Mouse (Mus musculus): ENCODE results near the gene Apol7a.

Gene Apol7a

DNA sequence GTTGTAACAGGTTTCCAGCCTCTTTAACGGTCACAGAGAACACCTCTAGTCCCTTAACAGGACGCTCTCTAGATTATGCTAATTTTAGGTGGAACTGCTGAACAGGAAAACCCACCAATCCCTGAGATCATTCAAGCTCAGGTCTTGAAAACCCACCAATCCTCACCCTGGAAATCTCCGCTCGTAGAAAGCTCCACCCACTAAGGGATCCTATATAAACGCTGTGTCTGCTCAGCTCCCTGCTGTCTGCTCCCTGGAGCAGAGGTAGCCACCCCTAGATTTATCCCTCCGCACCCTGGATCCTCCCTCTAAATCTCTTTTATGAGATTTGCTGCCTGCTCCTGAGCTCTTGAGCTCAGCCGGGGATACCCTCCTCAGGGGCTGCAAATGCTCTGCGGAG lies 28.3 kb downstream of the Apol7a start:
- DNase-seq = no peak

DNA sequence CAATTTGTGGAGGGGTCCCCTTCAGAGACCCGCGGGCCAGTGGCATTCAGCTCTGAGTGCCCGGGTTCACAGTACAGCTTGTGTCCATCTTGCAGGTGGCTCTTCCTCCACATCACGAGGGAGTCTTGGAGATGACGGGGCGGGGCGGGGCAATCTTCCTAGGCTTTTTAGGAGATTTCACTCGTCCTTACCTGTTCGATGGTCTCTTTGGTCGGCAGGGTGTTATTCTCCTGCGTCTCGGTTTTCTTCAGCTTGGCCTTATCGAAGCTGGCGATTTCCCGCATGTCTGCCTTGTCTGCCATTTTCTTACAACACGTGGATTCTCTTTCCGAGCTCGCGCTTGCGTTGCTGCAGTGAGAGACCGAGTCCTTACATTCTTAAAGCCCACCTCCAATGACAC lies 28.9 kb downstream of the Apol7a start:
- no peak for DNase-seq

DNA sequence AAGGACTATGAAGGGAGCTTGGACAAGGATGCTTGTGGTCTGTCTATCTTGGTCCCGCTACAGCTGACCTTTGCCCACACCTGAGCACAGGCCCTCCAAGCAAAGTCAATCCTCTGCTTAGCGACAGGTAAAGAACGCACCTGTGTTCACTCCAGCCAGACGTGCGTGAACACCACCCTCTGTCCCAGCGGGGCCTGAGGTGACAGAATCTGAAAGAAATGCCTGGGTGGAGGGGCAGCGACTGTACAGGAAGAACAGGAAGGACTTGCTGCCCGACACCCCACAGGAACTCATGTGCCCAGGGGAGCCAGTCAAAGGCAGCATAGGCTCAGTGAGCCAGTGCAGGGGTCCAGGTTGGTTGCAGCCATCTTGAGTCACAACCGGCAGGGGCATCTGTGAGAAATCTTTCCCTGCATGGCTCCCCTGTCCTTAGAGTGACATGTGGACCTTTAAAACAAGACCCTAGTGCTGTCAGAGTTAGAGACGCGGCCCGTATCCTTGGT lies 30.0 kb downstream of the Apol7a start:
- DNase-seq = no peak

DNA sequence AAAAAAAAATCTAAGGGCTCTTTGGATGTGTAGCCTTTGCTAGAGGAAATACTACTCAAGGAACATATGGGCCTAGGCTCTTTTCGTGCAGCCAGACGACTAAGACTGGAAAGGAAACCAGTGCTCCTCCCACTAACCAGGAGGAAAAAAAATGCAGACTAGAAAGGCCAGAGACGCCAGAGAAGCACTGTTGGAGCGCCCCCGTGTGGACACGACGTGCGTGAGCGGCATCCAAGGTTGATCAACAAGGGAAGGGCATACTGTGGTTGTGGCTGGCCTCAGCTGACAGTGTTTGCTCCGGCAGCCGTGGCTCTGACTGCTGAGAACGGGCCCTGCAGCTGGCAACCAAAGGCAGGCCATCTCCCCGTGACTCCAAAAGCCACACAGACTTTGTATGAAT lies 30.8 kb downstream of the Apol7a start:
- peak; percentile 87 for DNase-seq

DNA sequence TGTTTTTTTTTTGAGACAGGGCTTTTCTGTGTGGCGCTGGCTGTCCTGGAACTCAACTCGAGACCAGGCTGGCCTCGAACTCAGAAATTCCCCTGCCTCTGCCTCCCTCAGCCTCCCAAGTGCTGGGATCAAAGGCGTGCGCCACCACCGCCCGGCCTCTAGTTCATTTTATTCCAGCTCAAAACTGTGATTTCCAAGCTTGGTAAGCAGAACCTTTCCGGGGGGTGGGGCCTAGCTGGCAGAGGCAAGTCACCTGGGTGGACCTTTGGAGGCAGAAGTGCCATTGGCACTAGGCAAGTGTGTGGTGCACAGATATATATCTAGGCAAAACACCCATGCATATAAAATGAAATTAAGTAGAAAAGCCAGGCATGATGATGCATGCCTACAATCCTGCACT lies 31.4 kb downstream of the Apol7a start:
- no peak for DNase-seq

DNA sequence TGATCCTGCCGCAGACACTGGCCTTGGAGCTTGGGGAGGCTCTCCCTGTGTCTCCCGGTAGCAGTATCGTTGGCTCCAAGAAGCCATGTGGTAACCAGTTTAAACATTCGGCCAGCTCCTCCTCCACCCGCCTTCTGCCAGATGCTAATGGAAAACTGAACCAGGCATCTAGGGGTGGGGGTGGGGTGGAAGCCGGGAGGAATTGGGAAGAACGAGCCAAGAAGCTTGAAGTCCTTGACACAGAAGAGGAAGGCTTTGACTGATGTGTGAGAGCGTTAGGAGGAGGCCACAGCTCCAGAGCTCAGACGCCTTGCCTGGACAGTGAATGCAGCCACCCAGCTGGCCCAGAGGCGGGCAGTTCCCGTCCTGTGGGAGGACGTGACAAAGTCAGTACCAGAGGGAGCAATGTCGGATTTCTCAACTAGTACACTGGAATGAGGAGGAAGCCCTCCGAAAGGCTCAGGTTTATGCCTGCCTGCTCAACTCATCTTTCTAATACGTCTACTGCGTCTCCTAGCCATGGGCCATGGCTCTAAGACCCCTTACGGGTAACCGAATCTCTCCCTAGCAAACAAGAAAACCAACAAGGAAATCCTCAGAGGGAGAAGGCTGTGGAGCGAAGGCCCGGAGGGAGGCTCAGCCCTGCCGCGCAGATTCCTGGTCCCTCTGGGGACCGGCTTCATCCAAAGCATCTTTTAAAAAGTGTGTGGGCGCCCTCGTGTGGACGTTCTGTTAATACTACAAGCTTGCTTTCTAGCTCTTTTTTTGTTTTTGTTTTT lies 32.0 kb downstream of the Apol7a start:
- DNase-seq = peak; percentile 44

DNA sequence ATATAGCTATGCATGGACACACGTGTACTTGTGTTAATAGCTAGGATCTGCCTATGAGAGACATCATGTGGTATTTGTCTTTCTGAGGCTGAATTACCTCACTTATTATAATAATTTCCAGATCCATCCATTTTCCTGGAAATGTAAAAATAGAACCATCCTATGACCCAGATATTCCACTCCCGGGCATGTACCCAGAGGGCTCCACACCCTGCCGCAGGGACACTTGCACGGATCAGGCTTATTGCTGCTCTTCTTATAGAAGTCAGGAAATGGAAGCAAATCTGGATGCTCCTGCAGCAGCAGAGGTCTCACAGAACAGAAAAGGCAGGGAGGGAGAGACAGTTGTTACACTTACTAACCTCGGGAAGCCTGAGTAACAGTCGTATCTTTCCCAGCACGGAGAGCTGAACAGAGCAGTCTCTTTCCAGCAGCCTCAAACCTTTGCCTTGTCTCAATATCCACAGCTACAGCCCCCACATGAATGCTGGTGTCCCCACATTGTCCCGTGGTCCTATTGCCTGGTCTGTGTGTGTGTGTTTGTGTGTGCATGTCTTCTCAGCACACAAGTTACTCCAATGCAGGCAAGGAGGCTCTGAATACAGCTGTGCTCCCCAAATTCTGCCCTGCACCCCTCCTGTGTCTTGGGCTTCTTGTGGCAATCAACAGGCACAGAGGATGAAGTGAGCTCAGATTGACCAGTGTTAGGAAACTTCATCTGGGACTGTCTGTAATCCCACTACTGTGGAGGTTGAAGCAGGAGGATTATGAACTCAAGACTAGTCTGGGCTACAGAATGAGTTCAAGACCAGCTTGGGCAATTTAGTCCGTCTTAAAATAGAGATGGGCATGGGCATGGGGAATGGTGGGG lies 33.0 kb downstream of the Apol7a start:
- no peak for DNase-seq

DNA sequence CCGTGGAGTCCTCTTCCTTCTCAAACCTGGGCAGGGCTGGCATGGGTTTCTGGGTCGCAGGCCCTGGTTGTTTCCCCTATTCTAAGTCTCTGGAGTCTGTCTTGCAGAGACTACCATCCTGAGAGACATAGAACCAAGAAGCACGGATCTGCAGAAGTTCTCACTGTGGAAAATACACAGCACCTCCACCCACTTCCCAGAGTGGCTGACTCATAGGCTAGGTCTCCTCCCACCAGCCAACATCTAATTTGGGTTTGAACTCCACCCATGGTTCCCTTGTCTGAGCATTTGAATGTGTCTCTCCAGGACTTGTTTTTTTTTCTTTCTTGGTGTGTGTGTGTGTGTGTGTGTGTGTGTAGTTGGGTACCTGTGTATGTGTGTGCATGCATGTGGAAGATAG lies 34.9 kb downstream of the Apol7a start:
- no peak for DNase-seq

DNA sequence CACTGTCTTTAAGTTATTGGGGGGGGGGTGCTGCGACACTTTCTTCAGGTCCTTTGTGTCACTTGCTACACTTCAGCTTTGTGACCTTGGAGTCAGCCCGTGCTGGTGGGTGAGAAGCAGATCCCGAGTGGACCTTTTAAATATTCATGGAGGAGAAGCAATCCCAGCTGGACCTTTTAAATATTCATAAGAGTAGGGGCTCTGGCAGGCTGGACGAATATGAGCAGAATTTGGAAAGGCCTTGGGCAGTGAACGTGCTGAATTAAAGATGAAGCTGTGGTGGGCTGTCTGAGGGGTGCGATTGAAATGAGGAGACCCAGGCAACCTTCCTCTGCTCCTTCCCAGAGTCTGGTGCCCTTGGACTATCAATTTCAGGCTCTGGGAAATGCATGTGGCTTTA lies 35.3 kb downstream of the Apol7a start:
- no peak for DNase-seq

DNA sequence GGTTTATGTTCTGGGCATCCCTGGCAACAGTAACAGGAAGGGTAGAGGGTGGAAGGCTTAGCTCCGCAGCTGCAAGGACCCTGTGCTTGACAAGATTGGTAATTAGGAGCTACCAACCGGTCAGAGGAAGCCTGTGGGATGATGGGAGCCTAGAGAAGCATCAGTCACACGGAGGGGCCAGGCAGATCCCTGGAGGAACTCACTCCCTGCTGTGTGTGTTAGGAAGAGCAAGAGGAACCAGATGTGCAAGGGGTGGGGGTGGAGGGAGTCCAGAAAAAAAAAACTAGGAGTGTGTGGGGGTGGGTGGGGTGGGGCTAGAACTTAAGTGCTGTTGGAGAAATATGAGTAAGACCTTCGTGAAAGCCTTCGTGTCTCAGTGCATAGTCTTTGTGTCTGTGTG lies 36.0 kb downstream of the Apol7a start:
- no peak for DNase-seq

DNA sequence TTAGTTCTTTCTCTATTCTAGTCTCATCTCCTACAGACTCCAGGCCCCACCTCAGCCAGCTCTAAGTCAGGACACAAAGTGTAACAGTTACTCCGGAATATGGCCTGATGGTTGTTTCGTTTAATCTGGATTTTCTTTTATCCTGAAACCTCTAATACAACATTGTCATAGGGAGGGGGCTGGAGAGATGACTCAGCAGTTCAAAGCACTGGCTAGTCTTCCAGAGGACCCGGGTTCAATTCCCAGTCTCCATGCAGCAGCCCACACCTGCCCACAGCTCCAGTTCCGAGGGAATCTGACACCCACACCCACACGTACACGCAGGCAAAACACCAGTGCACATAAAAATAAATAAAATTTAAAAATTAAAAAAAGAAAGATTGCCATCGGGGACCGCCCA lies 39.0 kb downstream of the Apol7a start:
- no peak for DNase-seq

DNA sequence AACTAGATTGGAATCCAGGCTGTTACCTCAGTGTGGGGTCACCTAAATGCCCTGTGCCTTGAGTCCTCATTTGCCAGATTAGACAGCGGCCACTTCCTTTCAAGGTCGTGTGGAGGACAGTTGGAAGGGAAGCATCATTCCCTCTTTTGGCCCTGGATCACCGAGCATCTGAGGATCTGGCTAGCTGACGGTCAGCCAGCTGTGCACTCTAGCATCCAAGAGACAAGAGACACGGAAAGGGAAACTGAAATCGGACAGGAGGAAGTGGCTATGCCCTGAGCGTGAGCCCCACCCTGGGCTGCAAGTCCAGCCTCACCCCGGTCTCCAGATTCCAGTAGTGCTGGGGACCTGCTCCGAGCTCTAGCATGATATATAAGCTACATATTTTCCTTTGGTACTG lies 39.4 kb downstream of the Apol7a start:
- DNase-seq = no peak

DNA sequence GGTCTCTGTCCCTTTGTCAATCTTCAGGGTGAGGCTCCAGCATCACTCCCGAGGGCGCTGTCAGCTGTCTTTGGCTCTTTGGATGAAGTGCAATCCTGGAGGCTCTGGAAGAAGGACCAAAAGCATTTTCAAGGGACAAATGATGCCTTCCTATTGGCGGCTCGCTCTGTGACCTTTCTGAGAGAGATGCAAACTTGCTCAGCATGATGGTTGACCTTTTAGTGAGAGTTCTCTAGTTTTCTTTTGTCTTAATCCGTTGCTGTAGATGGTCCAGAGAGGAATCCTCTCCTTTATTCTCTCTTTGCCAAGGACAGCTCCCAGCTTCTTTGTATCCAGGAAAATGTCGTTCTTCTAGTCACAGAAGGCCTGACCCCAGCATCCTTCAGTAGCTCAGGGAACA lies 39.8 kb downstream of the Apol7a start:
- DNase-seq = no peak

DNA sequence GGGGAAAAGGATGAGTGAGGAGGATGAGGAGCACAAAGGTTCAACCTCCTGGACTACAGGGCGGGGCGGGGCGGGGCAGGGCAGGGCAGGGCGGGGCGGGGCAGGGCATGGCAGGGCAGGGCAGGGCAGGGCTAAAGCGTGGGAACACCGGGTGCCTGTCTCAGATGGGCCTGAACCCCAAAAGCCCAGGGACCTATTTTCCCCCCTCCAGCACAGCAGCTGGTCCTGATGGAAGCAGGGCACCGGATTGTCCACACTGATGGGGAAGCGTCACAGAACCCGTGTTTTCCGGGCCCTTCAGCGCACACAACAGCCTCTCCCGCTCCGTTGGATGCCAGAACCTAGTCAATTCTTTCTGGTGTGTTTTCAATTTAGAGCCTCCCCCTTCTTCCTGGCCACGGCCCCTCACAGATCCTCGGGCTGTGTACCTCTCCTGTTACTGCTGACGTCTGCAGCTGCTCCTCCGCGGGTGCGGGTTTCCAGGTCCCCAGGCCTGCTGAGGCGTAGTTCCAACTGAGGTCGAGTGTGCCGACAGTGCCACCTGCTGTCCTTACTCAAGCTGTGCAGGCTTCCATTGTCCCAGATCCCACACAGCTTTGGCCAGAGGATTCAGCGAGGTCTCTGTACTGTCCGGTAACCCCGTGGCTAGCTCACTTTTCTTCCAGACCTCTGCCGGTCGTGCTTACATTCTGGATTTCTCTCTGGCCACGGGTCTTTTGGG lies 40.4 kb downstream of the Apol7a start:
- DNase-seq = peak; percentile 59

DNA sequence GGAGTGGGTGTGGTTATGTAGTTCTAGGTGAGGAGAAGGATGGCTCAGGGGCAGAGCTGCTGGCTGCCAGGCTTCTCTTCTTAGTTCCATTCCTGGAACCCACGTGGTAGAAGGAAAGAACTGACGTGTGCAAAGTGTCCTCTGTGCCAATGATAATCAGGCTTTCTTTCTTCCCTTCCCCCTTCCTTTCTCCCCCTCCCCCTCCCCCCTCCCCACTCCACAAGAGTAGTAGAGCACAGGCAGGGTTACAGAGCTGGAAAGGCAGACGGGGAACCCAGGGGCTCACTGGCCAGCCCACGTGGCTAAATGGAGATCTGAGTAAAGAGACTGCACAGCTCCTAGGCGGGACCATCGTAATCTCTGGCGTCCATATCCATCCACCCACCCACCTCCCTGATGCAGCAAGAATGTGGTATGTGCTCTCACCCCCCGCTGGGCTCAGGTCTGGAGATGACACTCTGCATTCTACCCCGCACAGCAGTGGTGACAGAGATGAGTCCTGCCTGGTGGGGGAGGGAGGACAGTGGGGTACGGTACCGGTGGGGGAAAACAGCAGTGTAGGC lies 42.6 kb downstream of the Apol7a start:
- no peak for DNase-seq

DNA sequence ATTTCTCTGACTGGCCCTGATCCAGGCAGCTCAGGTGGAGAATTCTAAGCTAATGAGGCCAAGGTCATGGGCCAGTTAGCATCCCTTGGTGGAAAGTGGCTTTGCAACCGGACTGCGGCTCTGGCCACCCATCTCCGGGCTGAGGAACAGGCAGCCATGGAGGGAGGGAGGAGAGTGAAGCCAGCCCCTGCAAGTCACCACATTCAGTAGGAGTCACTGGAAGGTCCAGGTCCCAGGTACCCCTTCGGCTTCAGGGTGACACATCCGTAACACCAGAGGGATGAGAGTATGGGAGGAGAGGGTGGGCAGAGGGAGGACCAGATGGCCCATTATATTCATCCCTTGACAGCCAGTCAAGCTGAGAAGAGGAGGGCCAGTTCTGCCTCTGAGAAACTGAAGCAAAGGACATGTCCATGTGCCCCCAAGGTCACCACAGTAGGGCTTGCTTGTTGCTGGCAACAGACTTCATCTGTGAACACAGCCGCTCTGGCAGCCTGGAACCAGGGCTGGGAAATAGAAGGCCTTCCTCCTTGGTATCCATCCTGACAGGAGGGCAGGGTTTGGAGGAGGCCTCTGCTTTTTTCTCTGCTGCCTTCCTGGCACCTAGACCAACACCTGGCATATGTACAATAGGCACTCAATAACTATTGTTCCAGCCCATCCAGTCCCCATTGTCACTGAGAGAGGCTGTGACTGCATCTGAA lies 43.9 kb downstream of the Apol7a start:
- no peak for DNase-seq

DNA sequence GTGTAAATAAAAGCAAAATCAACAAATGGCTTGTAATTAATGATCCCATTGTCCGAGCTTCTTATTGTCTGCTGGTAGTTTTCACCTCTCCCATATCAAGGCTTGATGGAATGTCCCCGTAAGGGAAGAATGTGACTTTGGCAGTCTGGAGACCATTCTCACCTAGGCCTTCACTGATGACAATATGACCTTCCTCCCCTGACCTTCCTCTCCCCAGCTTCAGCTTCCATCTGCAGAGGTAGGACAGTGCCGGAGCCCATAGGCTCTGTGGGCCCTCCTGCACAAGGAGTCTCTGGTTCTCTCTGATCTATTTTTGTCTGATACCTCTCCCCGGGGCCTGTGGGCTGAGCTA lies 44.4 kb downstream of the Apol7a start:
- no peak for DNase-seq

DNA sequence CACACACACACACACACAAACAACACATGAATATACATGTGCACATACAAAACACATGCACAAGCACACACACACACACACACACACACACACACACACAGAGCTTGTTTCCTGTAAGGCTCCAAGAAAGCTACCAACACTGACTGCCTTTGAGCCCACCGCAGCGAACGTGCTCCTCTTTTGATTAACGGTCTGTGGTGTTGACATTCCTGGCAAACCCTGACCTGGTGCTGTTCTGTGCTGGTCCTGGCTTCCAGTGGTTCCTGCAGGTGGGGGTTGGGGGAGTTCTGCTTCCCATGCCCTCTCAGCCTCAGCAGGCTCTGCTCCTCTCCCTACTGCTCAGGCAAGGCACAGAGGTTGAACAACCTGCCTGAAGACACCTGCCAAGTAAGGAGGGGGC lies 45.1 kb downstream of the Apol7a start:
- no peak for DNase-seq

DNA sequence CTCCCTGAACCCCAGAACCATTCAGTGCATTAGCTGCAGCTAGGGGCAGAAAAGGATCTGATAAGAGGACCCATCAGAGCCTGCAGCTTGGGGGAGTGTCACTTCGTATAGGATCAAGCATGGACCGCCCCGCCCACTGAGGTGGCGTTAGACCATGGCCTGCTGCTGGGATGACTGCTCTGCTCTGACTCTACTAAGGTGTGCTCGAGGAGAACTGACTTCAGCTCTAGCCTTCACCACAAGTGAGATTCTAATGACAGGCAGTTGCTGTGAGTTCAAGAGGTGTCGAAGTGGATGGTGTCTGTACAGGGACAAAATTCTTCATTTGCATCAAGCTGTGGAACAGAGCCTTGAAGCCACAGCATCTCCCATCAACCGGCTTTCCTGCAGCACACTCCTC lies 46.0 kb downstream of the Apol7a start:
- DNase-seq = no peak

DNA sequence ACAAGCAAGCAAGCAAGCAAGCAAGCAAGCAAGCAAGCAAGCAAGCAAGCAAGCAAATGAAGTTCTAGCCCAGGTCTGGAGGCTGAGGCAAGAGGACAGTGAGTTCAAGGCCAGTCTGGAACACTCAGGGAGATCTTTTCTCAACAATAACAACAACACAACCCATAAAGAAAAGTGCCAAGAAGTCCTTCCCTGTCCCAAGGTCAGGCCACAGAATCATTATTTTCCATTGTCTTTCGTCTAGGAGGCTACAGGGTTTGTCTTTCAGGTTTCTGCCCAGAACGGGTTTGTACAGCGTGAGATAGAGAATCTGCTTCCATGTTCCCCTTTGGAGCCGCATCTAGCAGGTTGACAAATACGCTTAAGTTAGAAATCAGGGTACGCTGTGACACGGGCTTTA lies 48.8 kb downstream of the Apol7a start:
- DNase-seq = no peak

DNA sequence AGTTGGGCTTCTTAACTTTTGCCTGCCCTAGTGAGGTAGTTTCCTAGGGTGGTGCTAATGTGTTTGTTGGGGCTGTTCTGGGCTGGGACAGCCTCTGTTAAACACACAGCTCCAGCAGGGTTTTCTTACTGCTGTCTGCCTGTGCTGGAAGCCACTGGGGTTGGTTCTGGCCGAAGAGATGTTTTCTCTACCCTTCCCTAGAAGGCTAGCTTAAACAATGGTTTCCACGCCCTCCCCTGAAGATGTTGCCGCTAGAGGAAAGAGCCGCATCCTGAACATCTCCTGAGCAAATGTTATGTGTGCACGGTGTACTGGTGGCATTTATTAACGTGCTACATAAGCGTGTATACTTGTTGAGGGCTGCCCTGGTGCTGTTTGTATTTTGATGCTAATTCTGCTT lies 50.8 kb downstream of the Apol7a start:
- no peak for DNase-seq
